Mouse (Mus musculus) intestine, embryonic 14.5 days (tissue): ENCODE results near the gene Phykpl. TPM values are rescaled to one million over a fixed set of nuclear protein-coding genes. Genes with fewer than 3 reads are reported as not detected.
"Not testable (repeated sequence)": the region's sequence is repeated elsewhere in the genome, so short reads cannot be mapped to it uniquely, and the experiment has no call there.

ENCODE experiments used
- ATAC-seq: fragments of 200-750 bp; cut with Nextera tagmentation; replicated peaks from 2 replicates; pipeline ENCODE4 v1.8.0; 2017; ENCODE audit warnings: low read depth, moderate number of reproducible peaks, moderate TSS enrichment, moderate library complexity; ENCODE audit not compliant: low FRiP score, low TSS enrichment
- DNase-seq: peaks from one replicate; pipeline ENCODE4 v3.0.0-alpha.2; 2018; ENCODE audit warnings: low spot score
- H3K27ac ChIP-seq: fragments of 300-500 bp; sonication (generic); 2 replicates; pipeline ENCODE4 v1.5.1; 2014; ENCODE audit warnings: low read depth, mild to moderate bottlenecking, control low read depth
- H3K27me3 ChIP-seq: fragments of 300-500 bp; sonication (generic); replicated peaks from 2 replicates; pipeline ENCODE4 v1.6.1; 2014; ENCODE audit warnings: low read length, control low read depth; ENCODE audit not compliant: control insufficient read depth, insufficient read depth
- H3K36me3 ChIP-seq: fragments of 300-500 bp; sonication (generic); 2 replicates; pipeline ENCODE4 v1.6.1; 2014; ENCODE audit warnings: low read length, control low read depth; ENCODE audit not compliant: control insufficient read depth, insufficient read depth
- H3K4me1 ChIP-seq: fragments of 300-500 bp; sonication (generic); replicated peaks from 2 replicates; pipeline ENCODE4 v1.6.1; 2014; ENCODE audit warnings: low read length, control low read depth, mixed read lengths; ENCODE audit not compliant: control insufficient read depth, insufficient read depth
- H3K4me2 ChIP-seq: fragments of 300-500 bp; sonication (generic); 2 replicates; pipeline ENCODE4 v1.6.1; 2014; ENCODE audit warnings: low read length
- H3K4me3 ChIP-seq: fragments of 300-500 bp; sonication (generic); 2 replicates; pipeline ENCODE4 v1.5.1; 2014; ENCODE audit warnings: low read depth, low read length, control low read depth, mixed read lengths
- H3K9ac ChIP-seq: fragments of 300-500 bp; sonication (generic); 2 replicates; pipeline ENCODE4 v1.6.1; 2014; ENCODE audit warnings: mild to moderate bottlenecking, low read length
- H3K9me3 ChIP-seq: fragments of 300-500 bp; sonication (generic); 2 replicates; pipeline ENCODE4 v1.6.1; 2016; ENCODE audit warnings: low read length, control low read depth; ENCODE audit not compliant: control insufficient read depth
- WGBS: fragments of 180-500 bp; shearing (Covaris S2); extraction: QIAGEN DNeasy Blood & Tissue Kit; methylation state at CpG from one replicate; pipeline ENCODE4 v1.1.7; 2014; 5-methylcytosine and 5-hydroxymethylcytosine counted together
- polyA plus RNA-seq: library from polyadenylated mRNA; unstranded; fragments of >200 nt; fragmentation: Nextera tagmentation; extraction: Ambion mirVana; gene quantifications from 2 replicates; pipeline ENCODE4 v1.2.1, GENCODE M21; 2014

The Phykpl gene
- polyA plus RNA-seq, 1 experiment from 2014 or later: 22.8 TPM

- H3K9ac ChIP-seq: no peak overlapping the region
- H3K4me2 ChIP-seq: no peak overlapping the region
- peaks cover 64% of the 10 kb centered on the region for H3K36me3 ChIP-seq
- H3K27me3 ChIP-seq: no peaks in the 10 kb centered on the region
- H3K4me1 ChIP-seq: no peaks in the 10 kb centered on the region
- no peak for DNase-seq
- ATAC-seq: no peak
- H3K4me3 ChIP-seq: no peak overlapping the region
- H3K27ac ChIP-seq: no peak overlapping the region
- no peaks in the 10 kb centered on the region for H3K9me3 ChIP-seq
- 94% methylated on average over 9 of the region's 9 CpGs for WGBS
Observed at GRCm38 (mm10) chr11:51627425-51627824, 42.9 kb downstream of the Phykpl start.

- 83% methylated on average over 8 of the region's 8 CpGs for WGBS
- H3K9me3 ChIP-seq: no peaks in the 10 kb centered on the region
- no peak overlapping the region for H3K4me3 ChIP-seq
- H3K36me3 ChIP-seq: peaks cover 59% of the 10 kb centered on the region
- no peak overlapping the region for H3K4me2 ChIP-seq
- ATAC-seq: no peak
- no peak overlapping the region for H3K27ac ChIP-seq
- H3K9ac ChIP-seq: no peak overlapping the region
- DNase-seq: no peak
- no peaks in the 10 kb centered on the region for H3K4me1 ChIP-seq
- no peaks in the 10 kb centered on the region for H3K27me3 ChIP-seq
Observed at GRCm38 (mm10) chr11:51627907-51628306, 43.4 kb downstream of the Phykpl start.

- Histone ChIP-seq H3K4me1 (no peaks in the 10 kb centered on the region), H3K9me3 (no peaks in the 10 kb centered on the region), H3K27me3 (no peaks in the 10 kb centered on the region), H3K4me3 (no peak overlapping the region), H3K27ac (no peak overlapping the region), H3K9ac (no peak overlapping the region), H3K36me3 (peaks cover 40% of the 10 kb centered on the region), H3K4me2 (no peak overlapping the region)
- 79% methylated on average over 15 of the region's 15 CpGs for WGBS
- DNase-seq (no peak), ATAC-seq (no peak)
Observed at GRCm38 (mm10) chr11:51629651-51630314, 45.2 kb downstream of the Phykpl start.

- H3K36me3 ChIP-seq: peaks cover 18% of the 10 kb centered on the region
- H3K4me1 ChIP-seq: peaks cover 6% of the 10 kb centered on the region
- H3K27me3 ChIP-seq: no peaks in the 10 kb centered on the region
- H3K9me3 ChIP-seq: no peaks in the 10 kb centered on the region
- H3K4me2 ChIP-seq: no peak overlapping the region
- H3K4me3 ChIP-seq: no peak overlapping the region
- no peak overlapping the region for H3K9ac ChIP-seq
- no peak overlapping the region for H3K27ac ChIP-seq
- DNase-seq: no peak
- ATAC-seq: no peak
- 83% methylated on average over 6 of the region's 6 CpGs for WGBS
Observed at GRCm38 (mm10) chr11:51632130-51632753, 47.7 kb downstream of the Phykpl start.

- not testable (repeated sequence) for H3K36me3 ChIP-seq, H3K9me3 ChIP-seq, H3K27me3 ChIP-seq, H3K27ac ChIP-seq, ATAC-seq, H3K4me3 ChIP-seq, DNase-seq, H3K4me2 ChIP-seq, H3K9ac ChIP-seq
- WGBS: 93% methylated on average over 7 of the region's 7 CpGs
- peaks cover 12% of the 10 kb centered on the region for H3K4me1 ChIP-seq
Observed at GRCm38 (mm10) chr11:51633200-51633599, 48.6 kb downstream of the Phykpl start.

GRCm38 (mm10) chr11:51633721-51634120 is 49.2 kb downstream of the Phykpl start:
- H3K27ac ChIP-seq: no peak overlapping the region
- no peaks in the 10 kb centered on the region for H3K27me3 ChIP-seq
- H3K9ac ChIP-seq: no peak overlapping the region
- peaks cover 7% of the 10 kb centered on the region; the same call in 1 of the 2 replicates for H3K36me3 ChIP-seq
- no peak for ATAC-seq
- no peak for DNase-seq
- no peaks in the 10 kb centered on the region for H3K9me3 ChIP-seq
- H3K4me1 ChIP-seq: peaks cover 13% of the 10 kb centered on the region
- H3K4me2 ChIP-seq: no peak overlapping the region
- WGBS: 89% methylated on average over 3 of the region's 3 CpGs
- no peak overlapping the region for H3K4me3 ChIP-seq

GRCm38 (mm10) chr11:51635127-51635524 is 50.6 kb downstream of the Phykpl start:
- peak overlapping the region; percentile 79 for H3K4me3 ChIP-seq
- peaks cover 13% of the 10 kb centered on the region for H3K4me1 ChIP-seq
- peak overlapping the region; percentile 62; the same call in 1 of the 2 replicates for H3K27ac ChIP-seq
- no peaks in the 10 kb centered on the region for H3K9me3 ChIP-seq
- peak overlapping the region; percentile 71 for H3K4me2 ChIP-seq
- DNase-seq: no peak
- 17% methylated on average over 6 of the region's 6 CpGs for WGBS
- ATAC-seq: no peak
- H3K9ac ChIP-seq: peak overlapping the region; percentile 56
- no peaks in the 10 kb centered on the region for H3K27me3 ChIP-seq
- H3K36me3 ChIP-seq: no peaks in the 10 kb centered on the region

GRCm38 (mm10) chr11:51635525-51636322 is 51.2 kb downstream of the Phykpl start, which contains the start of gene Rmnd5b:
Gene Rmnd5b (minus strand): TSS chr11:51635896.
- Histone ChIP-seq H3K9me3 (no peaks in the 10 kb centered on the region), H3K4me1 (peaks cover 13% of the 10 kb centered on the region), H3K9ac (peak within 1 kb of the TSS; percentile 56), H3K27me3 (no peaks in the 10 kb centered on the region), H3K4me3 (peak within 1 kb of the TSS; percentile 79), H3K4me2 (peak within 1 kb of the TSS; percentile 71), H3K27ac (peak within 1 kb of the TSS; percentile 62; the same call in 1 of the 2 replicates), H3K36me3 (no peaks in the 10 kb centered on the region)
- DNase-seq: peak; percentile 93
- WGBS: under 1% methylated on average over 61 of the region's 61 CpGs
- peak; percentile 85 for ATAC-seq
